Mouse (Mus musculus) myocyte (in vitro differentiated cells): ENCODE measurements at regions not wholly inside any gene's neighbourhood (a gene's known extent, or its start where the extent isn't known, plus 50 kb on each side); places are given as distances from the start of the nearest gene placed in this dataset.

Experiments used
- H3K27me3 ChIP-seq: one replicate; pipeline ENCODE4 v1.6.1; 2011; ENCODE audit not compliant: control insufficient read depth, insufficient read depth, insufficient read length
- H3K36me3 ChIP-seq: one replicate; pipeline ENCODE4 v1.6.1; 2011; ENCODE audit not compliant: control insufficient read depth, insufficient read depth
- H3K4me2 ChIP-seq: one replicate; pipeline ENCODE4 v1.6.1; 2011; ENCODE audit warnings: low read depth, control low read depth
- H3K4me3 ChIP-seq: one replicate; pipeline ENCODE4 v1.5.1; 2011; ENCODE audit warnings: mild to moderate bottlenecking, control low read depth, moderate library complexity
- H3K79me2 ChIP-seq: one replicate; pipeline ENCODE4 v1.6.1; 2011; ENCODE audit not compliant: control insufficient read depth, insufficient read depth
- H3ac ChIP-seq: one replicate; pipeline ENCODE4 v1.6.1; 2011; ENCODE audit not compliant: control insufficient read depth, insufficient read length
- CEBPB ChIP-seq: IDR thresholded peaks from 2 replicates; pipeline ENCODE4 v1.6.1; 2011; ENCODE audit warnings: mild to moderate bottlenecking, moderate library complexity; ENCODE audit not compliant: poor library complexity, insufficient read depth, severe bottlenecking
- E2F4 ChIP-seq: IDR thresholded peaks from one replicate; pipeline ENCODE4 v1.6.1; 2011; ENCODE audit warnings: mild to moderate bottlenecking, control low read depth, moderate library complexity; ENCODE audit not compliant: insufficient read depth
- MAX ChIP-seq: IDR thresholded peaks from one replicate; pipeline ENCODE4 v1.6.1; 2011; ENCODE audit warnings: low read depth, mild to moderate bottlenecking, control low read depth
- MYOD1 ChIP-seq, 3 experiments: IDR thresholded peaks; one replicate each; pipeline ENCODE4 v1.6.1; 2011; ENCODE audit warnings: control low read depth in 2 of 3, low read depth in 2 of 3, mild to moderate bottlenecking in 2 of 3, moderate library complexity in 1 of 3; ENCODE audit not compliant: insufficient read length in 2 of 3, control insufficient read depth in 1 of 3
- MYOG ChIP-seq, 3 experiments: IDR thresholded peaks; one replicate each; pipeline ENCODE4 v1.6.1; 2011; ENCODE audit warnings: control low read depth in 2 of 3, low read depth in 2 of 3, mild to moderate bottlenecking in 2 of 3; ENCODE audit not compliant: insufficient read length in 2 of 3, control insufficient read depth in 1 of 3, insufficient read depth in 1 of 3
- POLR2A ChIP-seq: IDR thresholded peaks from one replicate; pipeline ENCODE4 v1.6.1; 2011; ENCODE audit warnings: low read depth, mild to moderate bottlenecking, control low read depth, moderate library complexity; ENCODE audit not compliant: insufficient read length
- POLR2AphosphoS2 ChIP-seq: IDR thresholded peaks from one replicate; pipeline ENCODE4 v1.6.1; 2011; ENCODE audit warnings: low read depth, control low read depth; ENCODE audit not compliant: insufficient read length
- REST ChIP-seq: IDR thresholded peaks from one replicate; pipeline ENCODE4 v1.6.1; 2011; ENCODE audit warnings: mild to moderate bottlenecking, control low read depth, moderate library complexity; ENCODE audit not compliant: insufficient read depth, insufficient read length
- SRF ChIP-seq: IDR thresholded peaks from one replicate; pipeline ENCODE4 v1.6.1; 2011; ENCODE audit warnings: low read depth; ENCODE audit not compliant: control insufficient read depth, insufficient read length
- TCF12 ChIP-seq: IDR thresholded peaks from one replicate; pipeline ENCODE4 v1.6.1; 2011; ENCODE audit warnings: mild to moderate bottlenecking, control low read depth; ENCODE audit not compliant: poor library complexity, insufficient read depth, severe bottlenecking
- TCF3 ChIP-seq: IDR thresholded peaks from one replicate; pipeline ENCODE4 v1.6.1; 2011; ENCODE audit warnings: low read depth, control low read depth; ENCODE audit not compliant: insufficient read length
- USF1 ChIP-seq: IDR thresholded peaks from one replicate; pipeline ENCODE4 v1.6.1; 2011; ENCODE audit warnings: low read depth, mild to moderate bottlenecking, control low read depth, moderate library complexity

- H3K36me3 ChIP-seq: no peaks in the 10 kb centered on the region
- no peak overlapping the region for H3K4me2 ChIP-seq
- no peak for TF ChIP-seq E2F4
- no peak overlapping the region for H3ac ChIP-seq
- H3K27me3 ChIP-seq: no peaks in the 10 kb centered on the region
- H3K79me2 ChIP-seq: no peaks in the 10 kb centered on the region
- no peak overlapping the region for H3K4me3 ChIP-seq
Measured at GRCm38 (mm10) chr12:78097119-78097518, 96.9 kb upstream of the Gm6657 start.

- Histone ChIP-seq H3K27me3 (no peaks in the 10 kb centered on the region), H3K4me3 (no peak overlapping the region), H3ac (no peak overlapping the region), H3K36me3 (no peaks in the 10 kb centered on the region), H3K79me2 (no peaks in the 10 kb centered on the region), H3K4me2 (no peak overlapping the region)
- TF ChIP-seq REST (no peak), MYOG (IDR thresholded peaks at IDR 0.05; ENCODE audit: control insufficient read depth in 1 of 3, insufficient read depth in 1 of 3, insufficient read length in 2 of 3, low read depth in 2 of 3) (no peak), TCF3 (no peak), E2F4 (no peak), POLR2A (no peak), CEBPB (no peak), POLR2AphosphoS2 (no peak), MYOD1 (IDR thresholded peaks at IDR 0.05; ENCODE audit: control insufficient read depth in 1 of 3, insufficient read length in 2 of 3, low read depth in 2 of 3) (no peak), USF1 (no peak), MAX (no peak)
Measured at GRCm38 (mm10) chr12:78097692-78098091, 96.3 kb upstream of the Gm6657 start.

DNA sequence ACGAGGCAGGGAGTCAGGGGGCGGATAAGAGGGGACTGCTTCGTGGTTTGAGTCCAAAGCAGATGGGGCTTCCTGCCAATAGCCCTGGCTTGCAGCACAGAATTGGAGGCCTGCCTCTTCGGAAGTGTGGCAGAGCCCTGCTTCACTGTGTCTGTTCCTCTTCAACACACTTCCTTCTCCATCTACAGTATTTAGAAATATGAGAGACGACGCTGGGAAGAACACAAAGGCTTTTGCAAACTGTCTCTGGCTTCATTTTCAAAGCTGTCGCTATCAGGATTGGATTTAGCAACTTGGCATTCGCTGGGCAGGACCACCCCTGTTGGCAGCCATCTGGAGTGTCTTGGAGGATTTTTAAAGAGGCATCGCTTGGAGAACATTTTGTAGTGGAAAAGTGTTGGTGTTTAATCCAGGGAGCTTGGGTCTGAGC is 95.3 kb upstream of the Gm6657 start:
- Histone ChIP-seq H3K4me3 (no peak overlapping the region), H3K79me2 (no peaks in the 10 kb centered on the region), H3K36me3 (no peaks in the 10 kb centered on the region), H3ac (no peak overlapping the region), H3K4me2 (no peak overlapping the region), H3K27me3 (no peaks in the 10 kb centered on the region)
- TF ChIP-seq MAX (no peak), TCF3 (no peak), TCF12 (no peak)

DNA sequence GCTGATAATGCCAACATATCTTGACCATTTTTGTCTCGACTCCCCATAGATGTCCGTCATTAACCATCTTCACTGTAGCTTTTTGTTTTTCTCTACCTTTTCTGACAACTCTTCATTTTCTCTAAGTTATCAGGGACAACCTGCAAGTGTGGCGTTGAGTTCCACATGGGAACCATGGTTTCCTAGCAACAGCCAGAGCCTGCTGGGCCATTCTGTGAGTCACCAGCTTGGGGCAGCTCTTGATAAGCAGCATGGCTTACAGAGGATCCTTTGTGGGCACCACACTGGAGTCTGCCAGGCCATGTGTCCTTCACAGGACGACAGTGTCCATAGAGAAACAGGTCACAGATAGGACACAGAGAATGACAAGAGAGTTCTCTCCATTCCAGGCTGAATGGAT is 94.3 kb upstream of the Gm6657 start:
- no peaks in the 10 kb centered on the region for H3K79me2 ChIP-seq
- H3ac ChIP-seq: no peak overlapping the region
- H3K4me3 ChIP-seq: no peak overlapping the region
- no peak for TF ChIP-seq TCF12
- no peak for TF ChIP-seq SRF
- no peak for TF ChIP-seq MYOG (IDR thresholded peaks at IDR 0.05; ENCODE audit: control insufficient read depth in 1 of 3, insufficient read depth in 1 of 3, insufficient read length in 2 of 3, low read depth in 2 of 3)
- TF ChIP-seq REST: no peak
- TF ChIP-seq MAX: no peak
- TF ChIP-seq USF1: no peak
- TF ChIP-seq CEBPB: no peak
- TF ChIP-seq MYOD1 (IDR thresholded peaks at IDR 0.05; ENCODE audit: control insufficient read depth in 1 of 3, insufficient read length in 2 of 3, low read depth in 2 of 3): no peak
- TF ChIP-seq POLR2AphosphoS2: no peak
- TF ChIP-seq TCF3: no peak
- TF ChIP-seq POLR2A: no peak
- TF ChIP-seq E2F4: no peak
- H3K36me3 ChIP-seq: no peaks in the 10 kb centered on the region
- no peaks in the 10 kb centered on the region for H3K27me3 ChIP-seq
- H3K4me2 ChIP-seq: no peak overlapping the region

DNA sequence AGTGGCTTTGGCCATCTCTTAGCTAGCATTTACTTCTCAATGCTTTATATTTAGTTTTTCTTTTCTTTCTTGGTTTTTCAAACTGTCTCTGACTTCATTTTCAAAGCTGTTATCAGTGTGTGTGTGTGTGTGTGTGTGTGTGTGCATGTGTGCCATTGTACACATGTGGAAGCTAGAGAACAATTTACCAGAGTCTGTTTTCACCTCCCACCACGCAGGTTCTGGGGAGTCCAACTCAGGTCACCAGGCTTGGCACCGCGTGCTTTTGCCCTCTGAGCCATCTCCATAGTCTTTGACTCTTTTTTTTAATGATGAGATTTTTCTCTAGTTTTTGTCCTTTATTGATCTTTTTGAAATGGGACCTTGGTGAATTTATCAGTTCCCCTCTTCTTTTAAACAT is 93.3 kb upstream of the Gm6657 start:
- Histone ChIP-seq H3K4me3 (no peak overlapping the region), H3K36me3 (no peaks in the 10 kb centered on the region), H3K27me3 (no peaks in the 10 kb centered on the region), H3ac (no peak overlapping the region), H3K4me2 (no peak overlapping the region), H3K79me2 (no peaks in the 10 kb centered on the region)
- TF ChIP-seq E2F4 (no peak), POLR2A (no peak), SRF (no peak), USF1 (no peak), MAX (no peak), CEBPB (no peak), TCF3 (no peak), TCF12 (no peak), POLR2AphosphoS2 (no peak), MYOD1 (IDR thresholded peaks at IDR 0.05; ENCODE audit: control insufficient read depth in 1 of 3, insufficient read length in 2 of 3, low read depth in 2 of 3) (no peak), MYOG (IDR thresholded peaks at IDR 0.05; ENCODE audit: control insufficient read depth in 1 of 3, insufficient read depth in 1 of 3, insufficient read length in 2 of 3, low read depth in 2 of 3) (no peak), REST (no peak)
